17 mouse cellular contexts compared by ENCODE assay signal in genomic region chr3:152556435-152556834, GRCm38 (mm10).
DNase-seq lines count a peak whose midpoint lies in the region; ATAC-seq and TF ChIP-seq lines count a peak whose summit lies in the region.
"Had no signal": no experiment of that assay in that cellular context is flagged by ENCODE, and none has a peak within 500 bp of the region (broad histone marks: within the 10 kb centered on the region; RNA-seq: fewer than 3 reads in every experiment).

No protein-coding gene starts in this region.

- TF ChIP-seq EP300 in MEL (IDR thresholded peaks at IDR 0.05; ENCODE audit: low read depth in 1 of 2, low read length in 2 of 2) = no peak

- H3K9ac ChIP-seq in heart, embryonic 11.5 days (ENCODE audit: low read depth, low read length) = no peak overlapping the region
- H3K9ac ChIP-seq in MEL (ENCODE audit: control insufficient read depth, low read depth, low read length, poor library complexity, severe bottlenecking) = peak overlapping the region; percentile 49; the same call in 1 of the 2 replicates
- H3K9ac ChIP-seq in midbrain, embryonic 13.5 days (replicated peaks) = no peak overlapping the region
- H3K9ac ChIP-seq: forebrain, postnatal 0 days; hindbrain, embryonic 13.5 days; stomach, embryonic 15.5 days had no signal

- H3K27ac ChIP-seq in heart, embryonic 11.5 days (ENCODE audit: low read depth, low read length) = no peak overlapping the region
- H3K27ac ChIP-seq in MEL (ENCODE audit: control insufficient read depth, low read depth, low read length) = peak overlapping the region; percentile 77
- H3K27ac ChIP-seq in midbrain, embryonic 13.5 days = no peak overlapping the region
- H3K27ac ChIP-seq: hindbrain, embryonic 13.5 days; stomach, embryonic 15.5 days had no signal

- H3K27me3 ChIP-seq in heart, embryonic 11.5 days (ENCODE audit: control insufficient read depth, insufficient read depth, low read length) = no peaks in the 10 kb centered on the region
- H3K27me3 ChIP-seq in MEL (ENCODE audit: control insufficient read depth in 1 of 2, insufficient read depth in 2 of 2, low read length in 2 of 2) = no peaks in the 10 kb centered on the region
- no peaks in the 10 kb centered on the region for H3K27me3 ChIP-seq in midbrain, embryonic 13.5 days
- H3K27me3 ChIP-seq: hindbrain, embryonic 13.5 days; stomach, embryonic 15.5 days had no signal

- H3K36me3 ChIP-seq in heart, embryonic 11.5 days (ENCODE audit: control insufficient read depth, insufficient read depth, low read length) = no peaks in the 10 kb centered on the region
- peaks cover 0 to 23% of the 10 kb centered on the region in 2 experiments; a peak in 2 of 4 replicates for H3K36me3 ChIP-seq in MEL (ENCODE audit: control insufficient read depth in 1 of 2, insufficient read depth in 2 of 2, low read length in 2 of 2)
- H3K36me3 ChIP-seq in midbrain, embryonic 13.5 days = no peaks in the 10 kb centered on the region
- H3K36me3 ChIP-seq: hindbrain, embryonic 13.5 days; stomach, embryonic 15.5 days had no signal

- TF ChIP-seq CTCF in MEL (IDR thresholded peaks at IDR 0.05 in 2 of 3, conservative IDR thresholded peaks at IDR 0.05 in 1 of 3; ENCODE audit: control insufficient read depth in 1 of 3, insufficient read depth in 1 of 3, low read depth in 2 of 3, low read length in 3 of 3, poor library complexity in 1 of 3, severe bottlenecking in 1 of 3) = no peak

- no peak overlapping the region for H3K4me2 ChIP-seq in heart, embryonic 11.5 days
- no peak overlapping the region for H3K4me2 ChIP-seq in midbrain, embryonic 13.5 days (replicated peaks)
- H3K4me2 ChIP-seq: hindbrain, embryonic 13.5 days; liver, embryonic 11.5 days; stomach, embryonic 15.5 days had no signal

- peak; percentile 82 for DNase-seq in heart, adult 11 months
- peak; percentile 28 for DNase-seq in layer of hippocampus, adult 11-12 months (ENCODE audit: low spot score)
- no peak for DNase-seq in layer of hippocampus, postnatal 36 days
- peak; percentile 68 for DNase-seq in MEL (ENCODE audit: low read depth, low spot score)
- DNase-seq in adipocyte (ENCODE audit: low spot score) = peak; percentile 54
- no peak for DNase-seq in neural tube, embryonic 10.5 days (ENCODE audit: extremely low spot score, low spot score)
- DNase-seq: cerebellum, adult 11-12 months; forebrain, postnatal 0 days; lung, postnatal 4 days; midbrain, embryonic 14.5 days; thymus, postnatal 36 days had no signal

- no peak for TF ChIP-seq RAD21 in MEL (IDR thresholded peaks at IDR 0.05; ENCODE audit: low read depth, low read length)

- 32% methylated on average over 3 of the region's 4 CpGs for WGBS in heart, embryonic 11.5 days (ENCODE audit: insufficient replicate concordance)
- WGBS in midbrain, embryonic 13.5 days = 62% methylated on average over 3 of the region's 4 CpGs

- H3K4me3 ChIP-seq in heart, embryonic 11.5 days (ENCODE audit: low read depth, low read length) = no peak overlapping the region
- H3K4me3 ChIP-seq in MEL (ENCODE audit: control insufficient read depth in 1 of 2, insufficient read depth in 1 of 2, low read depth in 2 of 2, low read length in 2 of 2) = peak overlapping the region in 1 of 2 experiments; percentile 34; a peak in 2 of 4 replicates
- no peak overlapping the region for H3K4me3 ChIP-seq in midbrain, embryonic 13.5 days (replicated peaks)
- H3K4me3 ChIP-seq: hindbrain, embryonic 13.5 days; stomach, embryonic 15.5 days had no signal

- ATAC-seq in heart, embryonic 11.5 days (replicated peaks; ENCODE audit: insufficient number of reproducible peaks, low FRiP score, low TSS enrichment) = no peak
- no peak for ATAC-seq in midbrain, embryonic 13.5 days
- ATAC-seq: forebrain, postnatal 0 days; intestine, embryonic 16.5 days had no signal

- no peaks in the 10 kb centered on the region for H3K4me1 ChIP-seq in heart, embryonic 11.5 days (ENCODE audit: control insufficient read depth, insufficient read depth, low read length)
- peaks cover 23 to 24% of the 10 kb centered on the region in 2 experiments for H3K4me1 ChIP-seq in MEL (ENCODE audit: control insufficient read depth in 1 of 2, insufficient read depth in 2 of 2, low read length in 2 of 2)
- no peaks in the 10 kb centered on the region for H3K4me1 ChIP-seq in midbrain, embryonic 13.5 days (replicated peaks)
- H3K4me1 ChIP-seq: hindbrain, embryonic 13.5 days had no signal

- no peak for TF ChIP-seq POLR2A in MEL (IDR thresholded peaks at IDR 0.05; ENCODE audit: control insufficient read depth in 1 of 2, insufficient read depth in 1 of 2, low read depth in 1 of 2, low read length in 2 of 2, poor library complexity in 1 of 2)

- no peaks in the 10 kb centered on the region for H3K9me3 ChIP-seq in heart, embryonic 11.5 days (replicated peaks; ENCODE audit: control insufficient read depth, low read length)
- no peaks in the 10 kb centered on the region for H3K9me3 ChIP-seq in MEL (replicated peaks; ENCODE audit: insufficient read depth, low read length)
- H3K9me3 ChIP-seq in midbrain, embryonic 13.5 days = no peaks in the 10 kb centered on the region
- H3K9me3 ChIP-seq: hindbrain, embryonic 13.5 days; stomach, embryonic 15.5 days had no signal

- H3K79me2 ChIP-seq in MEL (ENCODE audit: control insufficient read depth, insufficient read depth, low read length, poor library complexity) = no peaks in the 10 kb centered on the region; the same call in 1 of the 2 replicates

TF ChIP-seq in MEL, 35 proteins besides CTCF, POLR2A, EP300 and RAD21:
- TF ChIP-seq MAZ (IDR thresholded peaks at IDR 0.05; ENCODE audit: low read depth, low read length) (peak; percentile 73), MEF2A (IDR thresholded peaks at IDR 0.05; ENCODE audit: extremely low read depth, insufficient replicate concordance, low read depth, low read length, poor library complexity, severe bottlenecking) (no peak), CHD1 (IDR thresholded peaks at IDR 0.05; ENCODE audit: low read depth, low read length) (no peak), ETS1 (IDR thresholded peaks at IDR 0.05; ENCODE audit: low read depth, low read length) (peak; percentile 47), NELFE (IDR thresholded peaks at IDR 0.05; ENCODE audit: low read depth, low read length) (peak; percentile 28; the same call in 1 of the 2 replicates), RCOR1 (IDR thresholded peaks at IDR 0.05; ENCODE audit: low read depth, low read length) (no peak), GABPA (IDR thresholded peaks at IDR 0.05; ENCODE audit: low read depth, low read length) (no peak), TCF12 (IDR thresholded peaks at IDR 0.05; ENCODE audit: low read depth, low read length) (0 out of 2 replicates have a peak, but pooled peaks have one; percentile 8), TBP (IDR thresholded peaks at IDR 0.05; ENCODE audit: low read depth, low read length) (peak; percentile 56), ZMIZ1 (IDR thresholded peaks at IDR 0.05; ENCODE audit: low read depth, low read length) (no peak), MYB (IDR thresholded peaks at IDR 0.05; ENCODE audit: low read depth, low read length) (no peak)

Comparison
In these comparisons a context has a peak if more than half of its experiments do, and no peak if none do; other contexts are left out.
1. DNase-seq: peak in heart, adult 11 months (single experiment), layer of hippocampus, adult 11-12 months (single experiment), MEL (single experiment) and adipocyte (single experiment); none in layer of hippocampus, postnatal 36 days (0 of 2) and neural tube, embryonic 10.5 days (single experiment).